Mouse (Mus musculus) cerebellum, postnatal 14 days (tissue): ENCODE measurements around the gene Uba2.
"Not testable (repeated sequence)": the region's sequence is repeated elsewhere in the genome, so short reads cannot be mapped to it uniquely, and the experiment has no call there.

Experiments used
- DNase-seq, 2 experiments: peaks; one replicate each; pipeline ENCODE4 v3.0.0; 2021; ENCODE audit warnings: mixed read lengths in 2 of 2

Gene Uba2

GRCm38 (mm10) chr7:34169454-34169853 lies at the start of gene Uba2:
Gene Uba2 (minus strand): TSS chr7:34169599.
- DNase-seq: no peak

GRCm38 (mm10) chr7:34218496-34218895 lies 49.1 kb upstream of the Uba2 start:
- DNase-seq: no peak

- DNase-seq: no peak
Measured at GRCm38 (mm10) chr7:34216474-34216873, 47.1 kb upstream of the Uba2 start.

DNA sequence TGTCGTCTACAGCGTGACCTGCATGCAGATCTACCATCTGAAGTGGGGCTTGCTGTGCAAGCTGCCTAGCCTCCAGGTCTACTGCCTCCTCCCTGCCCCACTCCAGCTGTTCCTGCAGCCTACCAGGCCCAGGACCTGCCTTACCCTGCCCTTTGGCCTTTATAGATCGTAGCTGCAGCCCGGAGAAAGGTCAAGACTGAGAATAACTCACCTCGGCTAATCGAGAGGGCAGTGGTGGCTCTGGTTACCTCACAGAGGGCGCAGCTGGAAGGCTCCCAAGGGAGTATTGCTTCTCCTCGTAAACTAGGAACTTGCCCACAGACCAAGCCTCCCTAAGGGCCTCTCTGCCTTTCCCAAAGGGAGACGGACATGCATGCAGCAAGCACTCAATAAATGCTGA lies 46.1 kb upstream of the Uba2 start:
- DNase-seq: no peak

DNA sequence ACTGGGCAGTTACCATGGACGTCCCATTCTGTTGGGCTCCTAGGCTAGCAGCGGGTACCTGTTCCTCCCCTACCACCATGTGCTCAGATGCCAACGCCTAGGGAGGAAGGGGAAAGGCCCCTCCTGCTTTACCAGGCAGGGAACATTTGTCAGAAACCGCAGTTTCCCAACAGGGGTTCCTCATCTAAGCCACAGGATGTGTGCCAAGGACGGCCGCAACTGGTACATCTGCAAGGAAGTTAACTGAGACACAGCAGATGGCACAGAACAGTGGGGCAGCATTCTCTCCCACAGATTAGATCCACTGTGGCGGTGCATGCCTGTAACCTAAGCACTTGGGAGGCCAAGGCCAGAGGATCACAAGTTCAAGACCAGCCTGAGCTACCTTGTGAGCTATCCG lies 45.2 kb upstream of the Uba2 start:
- no peak for DNase-seq

DNA sequence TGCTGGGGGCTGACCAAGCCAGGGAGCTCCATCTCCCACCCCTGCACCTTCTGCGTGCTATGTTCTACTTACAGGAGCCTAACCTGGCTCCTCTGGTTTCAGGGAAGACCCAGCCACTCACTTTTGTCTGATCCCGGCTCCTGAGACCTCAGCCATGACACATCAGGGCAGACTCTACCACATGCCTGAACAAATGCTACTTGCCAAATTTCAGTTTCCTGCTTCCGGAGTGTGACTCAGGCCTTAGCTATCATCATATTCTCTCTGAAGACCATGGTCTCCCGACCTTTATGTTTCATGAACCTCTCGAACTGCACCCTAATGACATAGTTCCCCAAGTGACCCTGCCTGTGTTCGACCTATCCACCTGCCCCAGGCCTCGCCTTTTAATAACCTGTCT lies 43.9 kb upstream of the Uba2 start:
- no peak for DNase-seq

- DNase-seq: no peak
Measured at GRCm38 (mm10) chr7:34208027-34208745, 38.8 kb upstream of the Uba2 start.

GRCm38 (mm10) chr7:34206331-34206730 lies 36.9 kb upstream of the Uba2 start:
- DNase-seq: no peak

DNA sequence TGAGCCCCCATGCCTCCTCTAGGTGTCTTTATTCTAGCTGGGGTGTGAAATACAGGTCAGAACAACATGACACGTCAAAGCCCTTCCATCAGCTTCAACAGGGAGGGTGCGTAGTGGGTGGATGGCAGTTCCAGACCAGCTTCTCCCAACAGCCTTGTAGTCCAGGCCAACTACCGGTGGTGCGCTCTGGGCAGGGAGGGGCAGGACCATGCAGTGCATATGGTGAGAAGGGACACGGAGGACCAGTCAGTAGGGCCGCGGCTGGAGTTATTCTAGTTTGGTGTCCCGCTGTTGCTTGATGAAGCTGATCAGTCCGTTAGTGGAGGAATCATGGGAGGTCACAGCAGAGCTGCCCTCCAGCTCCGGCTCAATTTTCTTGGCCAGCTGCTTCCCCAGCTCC lies 32.7 kb upstream of the Uba2 start:
- not testable (repeated sequence) for DNase-seq

GRCm38 (mm10) chr7:34200829-34201228 lies 31.4 kb upstream of the Uba2 start:
- no peak for DNase-seq

GRCm38 (mm10) chr7:34198346-34198745 lies 28.9 kb upstream of the Uba2 start:
- peak in 1 of 2 experiments; percentile 47 for DNase-seq

DNA sequence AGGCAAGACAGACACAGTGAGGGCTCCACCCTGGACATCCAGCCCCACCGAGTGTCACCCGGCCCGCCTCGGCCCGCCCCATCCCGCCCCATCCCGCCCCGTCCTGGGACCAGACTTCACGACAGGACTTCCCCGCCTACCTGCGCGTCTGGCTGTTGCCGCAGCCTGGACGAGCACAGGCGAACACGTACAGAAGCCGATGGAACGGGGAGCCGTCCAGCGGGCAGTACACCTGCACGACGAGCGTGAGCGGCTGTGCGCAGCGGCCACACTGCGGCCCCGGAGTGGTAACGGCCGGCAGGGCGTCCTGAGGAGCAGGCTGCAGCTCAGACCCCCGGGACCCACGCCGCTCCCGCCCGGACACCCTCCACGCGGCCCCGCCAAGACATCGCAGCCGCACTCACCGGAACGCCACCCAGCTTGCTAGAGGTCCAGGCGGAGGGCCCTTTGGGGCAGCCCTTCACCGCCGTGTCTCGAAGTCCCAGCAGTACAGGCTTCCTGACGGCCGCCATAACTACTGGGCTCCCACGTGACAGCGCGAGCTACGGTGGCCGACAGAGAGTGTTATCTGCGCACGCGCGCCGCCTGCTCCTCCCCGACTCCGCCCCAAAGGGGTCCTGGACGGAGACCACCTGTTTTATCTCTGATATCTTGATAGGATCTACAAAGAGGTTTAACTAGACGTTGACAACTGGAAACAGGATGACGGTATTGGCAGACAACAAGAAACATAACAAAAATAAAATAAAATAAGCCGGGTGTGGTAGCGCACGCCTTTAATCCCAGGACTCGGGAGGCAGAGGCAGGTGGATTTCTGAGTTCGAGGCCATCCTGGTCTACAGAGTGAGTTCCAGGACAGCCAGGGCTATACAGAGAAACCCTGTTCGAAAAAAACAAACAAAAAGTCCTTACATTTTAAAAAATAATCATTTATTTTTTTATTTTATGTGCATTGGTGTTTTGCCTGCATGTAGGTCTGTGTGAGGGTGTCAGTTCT lies 27.0 kb upstream of the Uba2 start, which contains the start of gene Pdcd2l:
Gene Pdcd2l, minus strand, starts transcription at position 530 of the 997 bp plus-strand sequence.
- DNase-seq: peak; percentile 96 to 97

DNA sequence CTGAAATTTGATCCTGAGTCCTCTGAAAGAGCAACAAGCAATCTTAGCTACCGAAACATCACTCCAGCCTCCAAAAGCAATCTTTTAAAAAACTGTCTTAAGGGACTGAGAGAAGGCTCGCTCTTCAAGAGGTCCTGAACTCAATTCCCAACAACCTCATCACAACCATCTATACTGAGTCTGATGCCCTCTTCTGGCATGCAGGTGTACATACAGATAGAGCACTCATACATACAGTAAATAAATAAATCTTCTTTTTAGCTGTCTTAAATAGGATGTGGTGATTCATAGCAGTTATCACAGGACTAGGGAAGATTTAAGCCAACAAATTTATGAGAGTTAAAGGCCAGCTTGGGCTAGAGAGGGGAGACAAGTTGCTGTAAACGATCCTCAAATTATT lies 26.2 kb upstream of the Uba2 start:
- no peak for DNase-seq

GRCm38 (mm10) chr7:34192825-34193224 lies 23.4 kb upstream of the Uba2 start:
- no peak for DNase-seq

DNA sequence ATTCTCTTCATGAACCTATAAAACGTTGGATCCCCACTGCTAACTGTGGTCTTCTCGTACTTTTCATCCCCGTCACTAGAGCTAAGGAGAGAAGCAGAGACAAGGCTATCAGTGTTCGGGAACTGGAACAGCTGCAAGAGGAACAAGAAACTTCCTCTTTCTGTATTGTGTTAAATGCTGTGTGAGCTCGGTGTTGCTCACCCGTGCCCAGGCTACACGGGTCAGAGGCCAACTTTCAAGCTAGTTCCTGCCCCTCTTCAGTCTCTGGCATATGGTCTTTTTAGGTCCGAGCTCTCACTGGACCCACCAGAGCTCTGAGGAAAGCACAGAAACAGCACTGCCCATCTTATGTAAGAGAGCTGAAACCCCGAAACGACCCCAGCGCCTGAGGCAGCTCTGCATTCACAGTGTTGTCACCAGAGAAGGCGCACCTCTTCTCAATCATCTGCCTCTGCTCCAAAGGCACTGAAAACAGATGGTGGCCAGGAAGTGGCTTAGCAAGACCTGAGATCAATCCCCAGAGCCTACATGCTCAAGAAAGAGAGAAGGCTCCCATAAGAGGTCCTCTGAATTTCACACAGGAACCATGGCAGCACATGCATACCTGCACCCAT lies 20.1 kb upstream of the Uba2 start:
- no peak for DNase-seq

DNA sequence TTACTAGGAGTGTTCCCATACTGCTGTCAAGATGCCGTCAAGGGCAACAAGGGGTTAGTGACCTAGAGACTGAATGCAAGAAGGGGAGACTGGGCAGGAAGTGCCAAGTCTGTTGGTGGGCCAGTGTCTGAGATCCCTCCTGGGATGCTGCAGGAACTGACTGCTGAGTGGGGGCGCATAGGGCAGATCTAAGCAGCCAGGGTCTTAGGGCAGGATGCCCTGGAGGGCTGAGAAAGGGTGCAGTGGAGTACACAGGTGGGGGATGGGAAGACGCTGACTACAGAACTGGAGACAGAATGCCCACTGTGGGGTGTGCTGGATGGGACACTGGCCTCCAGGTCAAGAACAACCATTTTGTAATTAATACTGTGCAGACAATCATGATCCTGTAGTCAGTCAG lies 14.4 kb upstream of the Uba2 start:
- no peak for DNase-seq

- no peak for DNase-seq
Measured at GRCm38 (mm10) chr7:34183356-34183755, 14.0 kb upstream of the Uba2 start.

- DNase-seq: not testable (repeated sequence)
Measured at GRCm38 (mm10) chr7:34176241-34176640, 6.8 kb upstream of the Uba2 start.

DNA sequence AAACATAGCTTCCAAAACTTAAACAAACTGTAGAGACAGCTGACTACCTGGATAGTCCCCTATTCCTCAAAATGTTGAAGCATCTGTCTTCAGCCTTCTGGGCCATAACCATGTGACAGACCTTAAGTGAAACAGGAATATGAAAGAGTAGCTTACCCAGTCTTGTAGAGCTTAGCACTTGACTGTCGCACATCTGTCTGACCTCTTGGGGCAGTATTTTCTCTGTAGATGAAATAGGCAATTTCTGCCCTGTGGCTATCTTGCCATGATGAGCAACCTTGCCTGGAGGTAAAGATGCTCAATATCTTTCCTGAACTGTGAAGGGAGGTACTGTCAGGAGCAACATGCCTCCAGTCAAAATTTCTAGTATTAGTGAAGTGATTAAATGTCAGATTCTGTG lies 2.9 kb upstream of the Uba2 start:
- no peak for DNase-seq

- DNase-seq: peak; percentile 95 to 97
Measured at GRCm38 (mm10) chr7:34168470-34169251, 738 bp downstream of the Uba2 start.

GRCm38 (mm10) chr7:34167766-34168469 lies 1.5 kb downstream of the Uba2 start:
- DNase-seq: no peak

- DNase-seq: peak; percentile 13 to 35
Measured at GRCm38 (mm10) chr7:34166850-34167249, 2.5 kb downstream of the Uba2 start.
